ENCODE assay signal across 17 mouse cellular contexts in genomic region chr17:62997691-62998090, GRCm38 (mm10).
DNase-seq lines count a peak whose midpoint lies in the region; ATAC-seq and TF ChIP-seq lines count a peak whose summit lies in the region.
"Had no signal": no experiment of that assay in that cellular context is flagged by ENCODE, and none has a peak within 500 bp of the region (broad histone marks: within the 10 kb centered on the region; RNA-seq: fewer than 3 reads in every experiment).

No protein-coding gene starts in this region.

- no peak for TF ChIP-seq CTCF in hindbrain, postnatal 0 days (IDR thresholded peaks at IDR 0.05; ENCODE audit: low read depth)

- H3K27ac ChIP-seq in kidney, embryonic 15.5 days: no peak overlapping the region
- no peak overlapping the region for H3K27ac ChIP-seq in hindbrain, postnatal 0 days
- H3K27ac ChIP-seq: embryonic facial prominence, embryonic 12.5 days; layer of hippocampus, adult 2 months; liver, embryonic 12.5 days; midbrain, embryonic 10.5 days had no signal

- no peak overlapping the region for H3K9ac ChIP-seq in kidney, embryonic 15.5 days
- H3K9ac ChIP-seq in hindbrain, postnatal 0 days (replicated peaks; ENCODE audit: low read length): no peak overlapping the region
- H3K9ac ChIP-seq: embryonic facial prominence, embryonic 12.5 days; liver, embryonic 12.5 days had no signal

- DNase-seq in cerebellum, postnatal 10 days: peak; percentile 82 to 87
- DNase-seq in kidney, adult 11 months: no peak
- DNase-seq in adrenal gland, postnatal 14 days: peak; percentile 83
- DNase-seq in hindbrain, postnatal 0 days (ENCODE audit: low spot score): peak; percentile 80
- no peak for DNase-seq in ovary, adult 18-20 months (ENCODE audit: low spot score)
- DNase-seq: cerebellum, adult 9-10 months; heart, adult 18-20 months; kidney, adult 9 months; thymus, postnatal 36 days had no signal

- no peaks in the 10 kb centered on the region for H3K27me3 ChIP-seq in kidney, embryonic 15.5 days
- no peaks in the 10 kb centered on the region for H3K27me3 ChIP-seq in hindbrain, postnatal 0 days (ENCODE audit: insufficient read depth, low read length)
- H3K27me3 ChIP-seq: embryonic facial prominence, embryonic 12.5 days; liver, embryonic 12.5 days had no signal

- H3K9me3 ChIP-seq in kidney, embryonic 15.5 days (replicated peaks): no peaks in the 10 kb centered on the region
- H3K9me3 ChIP-seq in hindbrain, postnatal 0 days (ENCODE audit: low read length): no peaks in the 10 kb centered on the region
- H3K9me3 ChIP-seq: embryonic facial prominence, embryonic 12.5 days; liver, embryonic 12.5 days; midbrain, embryonic 10.5 days had no signal

- H3K4me3 ChIP-seq in kidney, embryonic 15.5 days (replicated peaks): no peak overlapping the region
- H3K4me3 ChIP-seq in hindbrain, postnatal 0 days (ENCODE audit: low read length): no peak overlapping the region
- H3K4me3 ChIP-seq: embryonic facial prominence, embryonic 12.5 days; layer of hippocampus, adult 2 months; liver, embryonic 12.5 days; midbrain, embryonic 10.5 days had no signal

- H3K4me1 ChIP-seq in kidney, embryonic 15.5 days: no peaks in the 10 kb centered on the region
- H3K4me1 ChIP-seq in hindbrain, postnatal 0 days (ENCODE audit: insufficient read depth, low read length): no peaks in the 10 kb centered on the region
- H3K4me1 ChIP-seq: embryonic facial prominence, embryonic 12.5 days; liver, embryonic 12.5 days had no signal

- ATAC-seq in cerebellum, adult (ENCODE audit: insufficient number of reproducible peaks, low FRiP score, low TSS enrichment): no peak
- ATAC-seq in kidney, embryonic 15.5 days (replicated peaks; ENCODE audit: low FRiP score): peak; percentile 49; the same call in 1 of the 2 replicates
- ATAC-seq in hindbrain, postnatal 0 days: peak; percentile 84
- ATAC-seq in inflammation-experienced regulatory T-cells, adult 6 months: no peak
- ATAC-seq: liver, embryonic 12.5 days; lung, postnatal 0 days had no signal

- WGBS in kidney, embryonic 15.5 days: 52% methylated on average over 5 of the region's 5 CpGs
- WGBS in hindbrain, postnatal 0 days: 59% methylated on average over 5 of the region's 5 CpGs

- H3K36me3 ChIP-seq in kidney, embryonic 15.5 days: no peaks in the 10 kb centered on the region
- H3K36me3 ChIP-seq in hindbrain, postnatal 0 days (ENCODE audit: insufficient read depth, low read length): no peaks in the 10 kb centered on the region
- H3K36me3 ChIP-seq: embryonic facial prominence, embryonic 12.5 days; liver, embryonic 12.5 days; midbrain, embryonic 10.5 days had no signal

- no peak overlapping the region for H3K4me2 ChIP-seq in kidney, embryonic 15.5 days
- H3K4me2 ChIP-seq in hindbrain, postnatal 0 days (ENCODE audit: low read depth, low read length): no peak overlapping the region
- H3K4me2 ChIP-seq: embryonic facial prominence, embryonic 12.5 days; liver, embryonic 12.5 days had no signal

Comparison
In these comparisons a context has a peak if more than half of its experiments do, and no peak if none do; other contexts are left out.
1. DNase-seq: peak in cerebellum, postnatal 10 days (2 of 2), adrenal gland, postnatal 14 days (single experiment) and hindbrain, postnatal 0 days (single experiment); none in kidney, adult 11 months (single experiment) and ovary, adult 18-20 months (single experiment).
2. ATAC-seq: peak in kidney, embryonic 15.5 days (single experiment) and hindbrain, postnatal 0 days (single experiment); none in cerebellum, adult (single experiment) and inflammation-experienced regulatory T-cells, adult 6 months (single experiment).